Mouse (Mus musculus) effector memory CD4-positive, alpha-beta T cell, adult 7 months (primary cell): ENCODE data around the gene Pih1d3. TPM values are rescaled to one million over a fixed set of nuclear protein-coding genes. Genes with fewer than 3 reads are reported as not detected.

ENCODE experiments used
- polyA plus RNA-seq: library from polyadenylated mRNA; unstranded; fragments of 100-300 nt; shearing (Covaris generic); gene quantifications from one replicate; pipeline ENCODE4 v1.2.1, GENCODE M21; 2017

Pih1d3 gene
- not detected for polyA plus RNA-seq

GRCm38 (mm10) chr1:31222564-31222963, at the start of gene Pih1d3, which contains the start of gene 4931428L18Rik:
Gene Pih1d3 (plus strand): TSS chr1:31222838.
Gene 4931428L18Rik (minus strand): TSS chr1:31222684.

GRCm38 (mm10) chr1:31176101-31176500, 46.5 kb upstream of the Pih1d3 start, which contains the start of gene Lgsn:
Gene Lgsn (plus strand): TSS chr1:31176401.

Other genes starting within 250 kb of the Pih1d3 start
- not detected for gene AC153137.1, start 244.9 kb upstream of the Pih1d3 start, polyA plus RNA-seq
- gene Lgsn, start 46.4 kb upstream of the Pih1d3 start, polyA plus RNA-seq, result not detected
- gene 4931428L18Rik, start 154 bp upstream of the Pih1d3 start, polyA plus RNA-seq, result not detected